Mouse (Mus musculus) forebrain, embryonic 12.5 days (tissue): ENCODE results near the gene Antxr2. TPM values are rescaled to one million over a fixed set of nuclear protein-coding genes. Genes with fewer than 3 reads are reported as not detected.

Source experiments
- ATAC-seq: fragments of 200-750 bp; cut with Nextera tagmentation; 2 replicates; pipeline ENCODE4 v1.8.0; 2017; ENCODE audit warnings: moderate TSS enrichment; ENCODE audit not compliant: low FRiP score
- H3K27ac ChIP-seq: fragments of 300-500 bp; sonication (generic); 2 replicates; pipeline ENCODE4 v1.5.1; 2016; ENCODE audit warnings: mild to moderate bottlenecking
- H3K27me3 ChIP-seq: fragments of 300-500 bp; sonication (generic); 2 replicates; pipeline ENCODE4 v1.6.1; 2016; ENCODE audit warnings: mild to moderate bottlenecking
- H3K36me3 ChIP-seq: fragments of 300-500 bp; sonication (generic); replicated peaks from 2 replicates; pipeline ENCODE4 v1.6.1; 2016; ENCODE audit warnings: mild to moderate bottlenecking
- H3K4me1 ChIP-seq: fragments of 300-500 bp; sonication (generic); 2 replicates; pipeline ENCODE4 v1.6.1; 2016
- H3K4me2 ChIP-seq: fragments of 300-500 bp; sonication (generic); 2 replicates; pipeline ENCODE4 v1.6.1; 2016; ENCODE audit warnings: mild to moderate bottlenecking, moderate library complexity
- H3K4me3 ChIP-seq: fragments of 300-500 bp; sonication (generic); replicated peaks from 2 replicates; pipeline ENCODE4 v1.5.1; 2016; ENCODE audit warnings: mild to moderate bottlenecking
- H3K9ac ChIP-seq: fragments of 300-500 bp; sonication (generic); 2 replicates; pipeline ENCODE4 v1.6.1; 2016; ENCODE audit warnings: mild to moderate bottlenecking
- H3K9me3 ChIP-seq: fragments of 300-500 bp; sonication (generic); 2 replicates; pipeline ENCODE4 v1.6.1; 2016
- WGBS: fragments of 180-500 bp; shearing (Covaris S2); methylation state at CpG from one replicate; pipeline ENCODE4 v1.1.7; 2016; 5-methylcytosine and 5-hydroxymethylcytosine counted together
- polyA plus RNA-seq: library from polyadenylated mRNA; unstranded; fragments of >200 nt; fragmentation: Nextera tagmentation; extraction: Ambion mirVana; gene quantifications from 2 replicates; pipeline ENCODE4 v1.2.1, GENCODE M21; 2016

Gene Antxr2
- polyA plus RNA-seq, 1 experiment from 2014 or later: 9.5 TPM

GRCm38 (mm10) chr5:97885427-97885826 lies 145.4 kb downstream of the Antxr2 start:
- H3K4me3 ChIP-seq: no peak overlapping the region
- no peaks in the 10 kb centered on the region for H3K9me3 ChIP-seq
- no peaks in the 10 kb centered on the region for H3K4me1 ChIP-seq
- no peak overlapping the region for H3K9ac ChIP-seq
- ATAC-seq: no peak
- H3K27ac ChIP-seq: no peak overlapping the region
- H3K4me2 ChIP-seq: no peak overlapping the region
- 92% methylated on average over 6 of the region's 6 CpGs for WGBS
- H3K27me3 ChIP-seq: no peaks in the 10 kb centered on the region
- H3K36me3 ChIP-seq: peaks cover 4% of the 10 kb centered on the region; the same call in 1 of the 2 replicates

- H3K9ac ChIP-seq: no peak overlapping the region
These were observed 146.7 kb downstream of the Antxr2 start for GRCm38 (mm10) chr5:97884110-97884509.

GRCm38 (mm10) chr5:97881421-97881820 lies 149.4 kb downstream of the Antxr2 start:
- Histone ChIP-seq H3K36me3 (peaks cover 4% of the 10 kb centered on the region; the same call in 1 of the 2 replicates), H3K4me3 (no peak overlapping the region), H3K9ac (no peak overlapping the region), H3K9me3 (no peaks in the 10 kb centered on the region), H3K4me1 (no peaks in the 10 kb centered on the region), H3K4me2 (no peak overlapping the region), H3K27me3 (no peaks in the 10 kb centered on the region), H3K27ac (no peak overlapping the region)
- 44% methylated on average over 2 of the region's 2 CpGs for WGBS
- ATAC-seq: no peak

More at GRCm38 (mm10) chr5:97884110-97884509, 146.7 kb downstream of the Antxr2 start:
- Histone ChIP-seq H3K27me3 (no peaks in the 10 kb centered on the region), H3K4me2 (no peak overlapping the region), H3K36me3 (peaks cover 4% of the 10 kb centered on the region; the same call in 1 of the 2 replicates), H3K4me1 (no peaks in the 10 kb centered on the region), H3K27ac (no peak overlapping the region), H3K9me3 (no peaks in the 10 kb centered on the region), H3K4me3 (no peak overlapping the region)
- WGBS: 89% methylated on average over 3 of the region's 3 CpGs
- ATAC-seq: no peak

GRCm38 (mm10) chr5:97880115-97880514 lies 150.7 kb downstream of the Antxr2 start:
- Histone ChIP-seq H3K4me2 (no peak overlapping the region), H3K4me3 (no peak overlapping the region), H3K9ac (no peak overlapping the region), H3K4me1 (no peaks in the 10 kb centered on the region), H3K9me3 (no peaks in the 10 kb centered on the region), H3K36me3 (peaks cover 4% of the 10 kb centered on the region; the same call in 1 of the 2 replicates), H3K27me3 (no peaks in the 10 kb centered on the region), H3K27ac (no peak overlapping the region)
- WGBS: 70% methylated on average over 8 of the region's 8 CpGs
- no peak for ATAC-seq

- H3K27me3 ChIP-seq: no peaks in the 10 kb centered on the region
- ATAC-seq: no peak
- no peak overlapping the region for H3K4me3 ChIP-seq
- H3K9me3 ChIP-seq: no peaks in the 10 kb centered on the region
- H3K36me3 ChIP-seq: no peaks in the 10 kb centered on the region
- WGBS: 80% methylated on average over 3 of the region's 3 CpGs
- H3K9ac ChIP-seq: no peak overlapping the region
- no peak overlapping the region for H3K4me2 ChIP-seq
- H3K4me1 ChIP-seq: no peaks in the 10 kb centered on the region
- H3K27ac ChIP-seq: no peak overlapping the region
These were observed 152.0 kb downstream of the Antxr2 start for GRCm38 (mm10) chr5:97878871-97879270.

GRCm38 (mm10) chr5:97878215-97878794 lies 152.5 kb downstream of the Antxr2 start:
- Histone ChIP-seq H3K9me3 (no peaks in the 10 kb centered on the region), H3K4me2 (no peak overlapping the region), H3K4me3 (no peak overlapping the region), H3K27me3 (no peaks in the 10 kb centered on the region), H3K4me1 (no peaks in the 10 kb centered on the region), H3K9ac (no peak overlapping the region), H3K27ac (no peak overlapping the region), H3K36me3 (no peaks in the 10 kb centered on the region)
- 76% methylated on average over 1 of the region's 1 CpGs for WGBS
- ATAC-seq: no peak

- H3K9me3 ChIP-seq: no peaks in the 10 kb centered on the region
- H3K27me3 ChIP-seq: no peaks in the 10 kb centered on the region
- H3K4me2 ChIP-seq: no peak overlapping the region
- no peak overlapping the region for H3K27ac ChIP-seq
- H3K4me3 ChIP-seq: no peak overlapping the region
- 91% methylated on average over 2 of the region's 2 CpGs for WGBS
- H3K36me3 ChIP-seq: no peaks in the 10 kb centered on the region
- no peak overlapping the region for H3K9ac ChIP-seq
- H3K4me1 ChIP-seq: no peaks in the 10 kb centered on the region
- ATAC-seq: no peak
These were observed 153.9 kb downstream of the Antxr2 start for GRCm38 (mm10) chr5:97876895-97877294.

- Histone ChIP-seq H3K36me3 (no peaks in the 10 kb centered on the region), H3K27ac (no peak overlapping the region), H3K4me2 (no peak overlapping the region), H3K27me3 (no peaks in the 10 kb centered on the region), H3K4me3 (no peak overlapping the region), H3K4me1 (no peaks in the 10 kb centered on the region), H3K9ac (no peak overlapping the region), H3K9me3 (no peaks in the 10 kb centered on the region)
- 90% methylated on average over 2 of the region's 2 CpGs for WGBS
- ATAC-seq: no peak
These were observed 162.9 kb downstream of the Antxr2 start for GRCm38 (mm10) chr5:97867921-97868320.

- H3K9me3 ChIP-seq: no peaks in the 10 kb centered on the region
- ATAC-seq: no peak
- no peaks in the 10 kb centered on the region for H3K27me3 ChIP-seq
- 93% methylated on average over 3 of the region's 3 CpGs for WGBS
- H3K4me2 ChIP-seq: no peak overlapping the region
- H3K4me3 ChIP-seq: no peak overlapping the region
- H3K9ac ChIP-seq: no peak overlapping the region
- no peaks in the 10 kb centered on the region for H3K4me1 ChIP-seq
- H3K36me3 ChIP-seq: no peaks in the 10 kb centered on the region
- H3K27ac ChIP-seq: no peak overlapping the region
These were observed 163.9 kb downstream of the Antxr2 start for GRCm38 (mm10) chr5:97866975-97867374.

- Histone ChIP-seq H3K4me2 (no peak overlapping the region), H3K9me3 (no peaks in the 10 kb centered on the region), H3K4me3 (no peak overlapping the region), H3K36me3 (no peaks in the 10 kb centered on the region), H3K9ac (no peak overlapping the region), H3K4me1 (no peaks in the 10 kb centered on the region), H3K27me3 (no peaks in the 10 kb centered on the region), H3K27ac (no peak overlapping the region)
- no peak for ATAC-seq
These were observed 173.7 kb downstream of the Antxr2 start for GRCm38 (mm10) chr5:97857101-97857500.

GRCm38 (mm10) chr5:97851981-97852748 lies 178.7 kb downstream of the Antxr2 start:
- H3K36me3 ChIP-seq: no peaks in the 10 kb centered on the region
- no peak overlapping the region for H3K4me2 ChIP-seq
- H3K4me3 ChIP-seq: no peak overlapping the region
- no peaks in the 10 kb centered on the region for H3K9me3 ChIP-seq
- no peak overlapping the region for H3K9ac ChIP-seq
- 91% methylated on average over 5 of the region's 5 CpGs for WGBS
- no peaks in the 10 kb centered on the region for H3K27me3 ChIP-seq
- no peak overlapping the region for H3K27ac ChIP-seq
- H3K4me1 ChIP-seq: no peaks in the 10 kb centered on the region
- no peak for ATAC-seq

GRCm38 (mm10) chr5:97847204-97847895 lies 183.5 kb downstream of the Antxr2 start:
- ATAC-seq: no peak
- Histone ChIP-seq H3K9me3 (no peaks in the 10 kb centered on the region), H3K27me3 (no peaks in the 10 kb centered on the region), H3K4me2 (no peak overlapping the region), H3K9ac (no peak overlapping the region), H3K27ac (no peak overlapping the region), H3K36me3 (no peaks in the 10 kb centered on the region), H3K4me3 (no peak overlapping the region), H3K4me1 (no peaks in the 10 kb centered on the region)
- 89% methylated on average over 10 of the region's 10 CpGs for WGBS
